Mouse (Mus musculus) liver, embryonic 14.5 days (tissue): ENCODE measurements around the gene Clcn7. TPM values are rescaled to one million over a fixed set of nuclear protein-coding genes. Genes with fewer than 3 reads are reported as not detected.

Experiments
- ATAC-seq: fragments of 200-750 bp; cut with Nextera tagmentation; 2 replicates; pipeline ENCODE4 v1.8.0; 2017; ENCODE audit warnings: moderate number of reproducible peaks, mild to moderate bottlenecking, moderate library complexity; ENCODE audit not compliant: insufficient read depth
- DNase-seq, 3 experiments: peaks; one replicate each; pipeline ENCODE4 v3.0.0-alpha.2; 2012 to 2013; ENCODE audit warnings: low read depth in 3 of 3, low spot score in 3 of 3
- H3K27ac ChIP-seq: fragments of 300-500 bp; sonication (generic); 2 replicates; pipeline ENCODE4 v1.5.1; 2014; ENCODE audit warnings: moderate library complexity, mild to moderate bottlenecking, control low read depth, inconsistent platforms
- H3K27me3 ChIP-seq: fragments of 300-500 bp; sonication (generic); 2 replicates; pipeline ENCODE4 v1.6.1; 2014; ENCODE audit warnings: mild to moderate bottlenecking, low read length, moderate library complexity; ENCODE audit not compliant: control insufficient read depth, insufficient read depth
- H3K36me3 ChIP-seq: fragments of 300-500 bp; sonication (generic); replicated peaks from 2 replicates; pipeline ENCODE4 v1.6.1; 2014; ENCODE audit warnings: low read depth; ENCODE audit not compliant: control insufficient read depth, insufficient read depth
- H3K4me1 ChIP-seq, 2 experiments: fragments of 200-500 bp in 1 of 2; fragments of 300-500 bp in 1 of 2; sonication (generic) in 1 of 2; replicated peaks; 2 replicates each; pipeline ENCODE4 v1.6.1; 2012 to 2014; ENCODE audit warnings: antibody characterized with exemption in 1 of 2, inconsistent platforms in 1 of 2, low read length in 1 of 2; ENCODE audit not compliant: control insufficient read depth in 2 of 2, insufficient read depth in 2 of 2
- H3K4me2 ChIP-seq: fragments of 300-500 bp; sonication (generic); 2 replicates; pipeline ENCODE4 v1.6.1; 2014; ENCODE audit warnings: low read depth, mild to moderate bottlenecking, control low read depth, moderate library complexity
- H3K4me3 ChIP-seq, 2 experiments: fragments of 200-500 bp in 1 of 2; fragments of 300-500 bp in 1 of 2; sonication (generic) in 1 of 2; 2 replicates each; pipeline ENCODE4 v1.5.1; 2012 to 2014; ENCODE audit warnings: low read depth in 2 of 2, low read length in 2 of 2, mild to moderate bottlenecking in 2 of 2, control low read depth in 1 of 2, inconsistent platforms in 1 of 2, moderate library complexity in 1 of 2; ENCODE audit not compliant: insufficient read depth in 1 of 2
- H3K9ac ChIP-seq: fragments of 300-500 bp; sonication (generic); replicated peaks from 2 replicates; pipeline ENCODE4 v1.6.1; 2014; ENCODE audit warnings: mild to moderate bottlenecking, control low read depth, moderate library complexity
- H3K9me3 ChIP-seq: fragments of 300-500 bp; sonication (generic); 2 replicates; pipeline ENCODE4 v1.6.1; 2016; ENCODE audit warnings: low read length, mixed read lengths; ENCODE audit not compliant: control insufficient read depth
- CTCF ChIP-seq: IDR thresholded peaks from 2 replicates; pipeline ENCODE4 v1.5.1; 2016; ENCODE audit warnings: antibody characterized with exemption, low read depth, control low read depth
- EP300 ChIP-seq: IDR thresholded peaks from 2 replicates; pipeline ENCODE4 v1.6.1; 2016; ENCODE audit warnings: antibody characterized with exemption, low read depth
- WGBS: fragments of 180-500 bp; shearing (Covaris S2); extraction: QIAGEN DNeasy Blood & Tissue Kit; methylation state at CpG from one replicate; pipeline ENCODE4 v1.1.7; 2014; ENCODE audit not compliant: insufficient replicate concordance; 5-methylcytosine and 5-hydroxymethylcytosine counted together
- polyA plus RNA-seq, 2 experiments: library from polyadenylated mRNA; depleted of rRNA in 1 of 2; stranded (reverse) in 1 of 2; unstranded in 1 of 2; fragments of >200 nt; fragmentation: Nextera tagmentation in 1 of 2; extraction: Ambion mirVana in 1 of 2; gene quantifications; 2 replicates each; pipeline versions ENCODE4 v1.2.1 to v1.2.3; 2012 to 2014

Gene Clcn7
- polyA plus RNA-seq, 2 experiments: 7.9 to 8.8 TPM

- Histone ChIP-seq H3K4me2 (peak within 1 kb of the TSS; percentile 94), H3K36me3 (no peaks in the 10 kb centered on the region), H3K9me3 (no peaks in the 10 kb centered on the region), H3K27me3 (no peaks in the 10 kb centered on the region), H3K4me3 (peak within 1 kb of the TSS; percentile 75 to 84), H3K9ac (peak within 1 kb of the TSS; percentile 88), H3K27ac (peak within 1 kb of the TSS; percentile 63), H3K4me1 (peaks cover 13 to 16% of the 10 kb centered on the region in 2 experiments)
- TF ChIP-seq EP300 (peak; percentile 55; the same call in 1 of the 2 replicates), CTCF (no peak)
- ATAC-seq (peak; percentile 86), DNase-seq (peak; percentile 96 to 98 (median 98))
- under 1% methylated on average over 50 of the region's 50 CpGs for WGBS
Observed at GRCm38 (mm10) chr17:25184129-25184691, 51.0 kb downstream of the Clcn7 start, which contains the start of gene BC003965. Gene BC003965, plus strand, starts transcription at chr17:25184554.

DNA sequence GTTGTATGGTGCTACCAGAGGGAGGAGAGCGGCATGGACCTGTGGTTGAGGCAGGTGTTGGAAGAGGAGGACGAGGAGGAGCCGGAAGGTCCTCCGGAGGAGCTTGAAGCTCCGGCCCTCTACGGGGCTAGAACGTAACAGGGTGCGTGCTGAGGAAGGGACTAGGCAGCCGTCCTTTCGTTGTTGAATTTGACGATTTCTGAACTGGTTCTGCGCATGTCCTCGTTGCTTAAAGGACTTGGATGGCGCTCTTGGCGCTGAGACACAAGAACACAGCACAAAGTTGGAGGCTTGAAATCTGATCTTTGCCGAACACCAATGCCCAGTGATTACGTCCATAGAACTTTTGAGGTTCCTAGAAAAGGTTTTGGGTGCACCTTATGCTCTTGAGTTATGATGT, 51.8 kb downstream of the Clcn7 start:
- peak overlapping the region; percentile 75 to 84 for H3K4me3 ChIP-seq
- peaks cover 13 to 19% of the 10 kb centered on the region in 2 experiments for H3K4me1 ChIP-seq
- ATAC-seq: peak; percentile 23
- no peaks in the 10 kb centered on the region for H3K9me3 ChIP-seq
- no peaks in the 10 kb centered on the region for H3K27me3 ChIP-seq
- no peaks in the 10 kb centered on the region for H3K36me3 ChIP-seq
- WGBS: 6% methylated on average over 17 of the region's 17 CpGs
- H3K4me2 ChIP-seq: peak overlapping the region; percentile 94
- DNase-seq: no peak
- H3K27ac ChIP-seq: peak overlapping the region; percentile 44
- peak overlapping the region; percentile 88 for H3K9ac ChIP-seq
- TF ChIP-seq EP300 (no peak), CTCF (no peak)

GRCm38 (mm10) chr17:25187784-25188149, 54.6 kb downstream of the Clcn7 start:
- no peak for ATAC-seq
- Histone ChIP-seq H3K9me3 (no peaks in the 10 kb centered on the region), H3K36me3 (no peaks in the 10 kb centered on the region), H3K9ac (peak overlapping the region; percentile 87), H3K27me3 (no peaks in the 10 kb centered on the region), H3K4me2 (peak overlapping the region; percentile 94), H3K4me1 (peaks cover 13 to 19% of the 10 kb centered on the region in 2 experiments), H3K4me3 (peak overlapping the region; percentile 88 to 92), H3K27ac (peak overlapping the region; percentile 7; the same call in 1 of the 2 replicates)
- 8% methylated on average over 11 of the region's 11 CpGs for WGBS
- no peak for TF ChIP-seq CTCF
- no peak for DNase-seq

DNA sequence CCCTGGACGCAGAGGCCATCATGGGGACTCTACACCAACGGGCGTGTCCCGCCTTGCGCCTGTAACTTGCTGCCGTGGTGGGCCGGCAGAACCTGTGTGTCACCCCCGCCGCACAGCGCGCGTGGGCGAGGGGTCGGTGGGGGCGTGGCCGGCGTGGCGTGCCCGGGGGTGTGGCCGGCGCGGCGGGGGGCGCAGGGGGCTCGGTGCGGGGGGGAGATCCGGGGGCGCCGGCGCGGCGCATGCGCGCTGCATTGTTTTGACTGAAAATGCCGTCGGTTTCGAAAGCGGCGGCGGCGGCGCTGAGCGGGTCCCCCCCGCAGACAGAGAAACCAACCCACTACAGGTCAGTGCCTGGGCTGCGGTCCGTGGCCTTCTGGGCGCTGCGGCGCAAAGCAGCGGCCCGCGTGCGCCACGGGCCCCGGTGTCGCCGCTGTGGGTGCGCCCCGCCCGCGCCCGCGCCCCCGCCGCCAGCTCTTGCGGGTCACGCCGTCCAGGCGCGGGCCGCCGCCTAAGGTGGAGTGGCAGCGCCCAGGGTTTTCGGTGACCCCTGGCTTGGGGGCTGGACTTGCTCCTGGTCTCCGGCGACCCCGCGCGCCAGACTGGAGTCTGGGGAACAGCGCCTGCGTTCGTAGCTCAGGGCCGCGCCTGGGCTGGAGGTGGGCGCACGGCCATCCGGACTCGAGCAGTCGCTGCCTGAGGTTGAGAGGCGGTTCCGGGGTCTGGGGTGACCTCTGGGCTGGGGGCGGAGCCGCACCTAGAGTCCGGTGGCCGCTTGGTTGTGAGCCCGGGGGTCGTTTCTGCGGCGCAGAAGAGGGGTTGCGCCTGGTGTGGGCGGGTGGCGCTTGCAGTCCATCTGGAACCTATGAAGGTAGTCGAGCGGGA, 55.2 kb downstream of the Clcn7 start, which contains the start of gene Unkl:
TSS of gene Unkl (plus strand) at position 248 of the 882 bp plus-strand sequence.
- Histone ChIP-seq H3K36me3 (no peaks in the 10 kb centered on the region), H3K9me3 (no peaks in the 10 kb centered on the region), H3K27ac (peak within 1 kb of the TSS; percentile 7), H3K4me2 (peak within 1 kb of the TSS; percentile 94), H3K27me3 (no peaks in the 10 kb centered on the region), H3K4me3 (peak within 1 kb of the TSS; percentile 88 to 92), H3K9ac (peak within 1 kb of the TSS; percentile 87), H3K4me1 (peaks cover 11 to 16% of the 10 kb centered on the region in 2 experiments)
- WGBS: under 1% methylated on average over 104 of the region's 104 CpGs
- ATAC-seq: peak; percentile 14; the same call in 1 of the 2 replicates
- DNase-seq: peak in 2 of 3 experiments; percentile 26 to 28
- TF ChIP-seq EP300 (no peak), CTCF (no peak)

DNA sequence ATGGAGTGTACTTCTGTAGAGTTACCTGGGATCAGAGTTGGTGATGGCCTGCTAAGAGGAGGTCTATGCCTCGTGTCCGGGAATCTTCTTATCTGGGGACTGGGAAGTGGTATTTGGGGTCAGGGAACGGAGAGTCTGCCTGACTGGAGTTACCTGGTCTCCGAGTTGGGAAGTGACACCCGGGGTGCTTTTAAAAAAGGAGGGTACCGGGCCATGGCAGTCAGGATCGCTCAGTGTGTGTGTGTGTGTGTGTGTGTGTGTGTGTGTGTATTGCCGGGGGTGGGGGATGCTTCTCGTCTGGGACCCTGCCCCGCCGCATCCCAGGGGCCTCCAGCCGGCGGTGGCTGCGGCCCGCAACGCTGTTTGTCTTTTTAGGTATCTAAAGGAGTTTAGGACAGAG, 55.9 kb downstream of the Clcn7 start:
- Histone ChIP-seq H3K4me1 (peaks cover 7 to 11% of the 10 kb centered on the region in 2 experiments), H3K9ac (peak overlapping the region; percentile 87), H3K36me3 (no peaks in the 10 kb centered on the region), H3K27ac (no peak overlapping the region), H3K4me2 (peak overlapping the region; percentile 94), H3K4me3 (peak overlapping the region; percentile 88 to 92), H3K9me3 (no peaks in the 10 kb centered on the region), H3K27me3 (no peaks in the 10 kb centered on the region)
- WGBS: 14% methylated on average over 16 of the region's 16 CpGs
- TF ChIP-seq EP300: no peak
- TF ChIP-seq CTCF: no peak
- ATAC-seq: no peak
- no peak for DNase-seq
